In the genomic region with DNA sequence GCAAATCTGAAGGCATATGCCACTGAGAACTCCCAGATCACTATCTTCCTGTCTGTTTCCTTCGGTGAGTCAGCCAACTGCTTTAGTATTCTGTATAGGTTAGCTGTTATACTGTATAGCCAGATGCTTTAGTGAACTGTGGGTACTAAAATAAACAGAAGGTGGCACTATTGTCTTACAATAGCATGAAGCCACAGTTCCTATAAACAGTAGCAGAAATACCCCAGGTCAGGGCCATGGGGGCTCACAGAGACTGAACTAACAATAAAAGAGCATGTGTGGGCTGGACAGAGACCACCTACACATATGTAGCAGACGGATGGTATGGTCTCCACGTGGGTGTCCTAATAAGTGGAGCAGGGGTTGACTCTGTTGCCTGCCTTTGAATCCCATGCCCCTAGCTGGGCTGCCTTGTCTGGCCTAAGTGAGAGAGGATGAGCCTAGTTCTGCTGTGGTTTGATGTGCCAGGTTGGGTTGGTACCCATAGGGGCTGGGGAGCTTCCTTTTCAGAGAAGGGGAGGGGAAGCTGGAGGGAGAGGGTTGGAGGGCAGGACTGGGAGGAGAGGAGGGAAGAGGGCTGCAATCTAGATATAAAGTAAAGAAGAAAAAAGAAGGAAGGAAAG, we compare ENCODE assay signal across 8 mouse cellular contexts.
DNase-seq lines count a peak whose midpoint lies in the region; ATAC-seq lines count a peak whose summit lies in the region.

No protein-coding gene starts in this region.

- 11% methylated on average over 3 of the region's 3 CpGs for WGBS in lung, embryonic 16.5 days
- 18% methylated on average over 3 of the region's 3 CpGs for WGBS in midbrain, embryonic 12.5 days

- H3K9me3 ChIP-seq in lung, embryonic 16.5 days (ENCODE audit: control insufficient read depth, low read length): no peaks in the 10 kb centered on the region
- no peaks in the 10 kb centered on the region for H3K9me3 ChIP-seq in midbrain, embryonic 12.5 days

- no peak for DNase-seq in lung, postnatal 10 days
- peak; percentile 8 to 13 for DNase-seq in cerebellum, adult 18-20 months
- peak; percentile 76 for DNase-seq in forelimb bud, embryonic 11.5 days (ENCODE audit: low read depth, low spot score)
- peak; percentile 3 to 21 for DNase-seq in kidney, postnatal 36 days
- DNase-seq in B cell, adult 2 months: no peak

- H3K4me1 ChIP-seq in lung, embryonic 16.5 days (replicated peaks; ENCODE audit: control insufficient read depth, insufficient read depth, low read length): no peaks in the 10 kb centered on the region
- no peaks in the 10 kb centered on the region for H3K4me1 ChIP-seq in midbrain, embryonic 12.5 days

- peak; percentile 59; the same call in 1 of the 2 replicates for ATAC-seq in lung, embryonic 16.5 days (ENCODE audit: low read depth)
- ATAC-seq in midbrain, embryonic 12.5 days (ENCODE audit: low FRiP score, low read depth): peak; percentile 85
- no peak for ATAC-seq in erythroid progenitor cell, adult 5-6 weeks (replicated peaks; ENCODE audit: low FRiP score, poor library complexity, severe bottlenecking)

- no peak overlapping the region for H3K4me3 ChIP-seq in lung, embryonic 16.5 days (ENCODE audit: low read length)
- no peak overlapping the region for H3K4me3 ChIP-seq in midbrain, embryonic 12.5 days

- H3K9ac ChIP-seq in lung, embryonic 16.5 days (ENCODE audit: low read length): no peak overlapping the region
- H3K9ac ChIP-seq in midbrain, embryonic 12.5 days (replicated peaks): no peak overlapping the region

- no peaks in the 10 kb centered on the region for H3K27me3 ChIP-seq in lung, embryonic 16.5 days (ENCODE audit: control insufficient read depth, insufficient read depth, low read depth, low read length)
- no peaks in the 10 kb centered on the region for H3K27me3 ChIP-seq in midbrain, embryonic 12.5 days

- no peaks in the 10 kb centered on the region for H3K36me3 ChIP-seq in lung, embryonic 16.5 days (ENCODE audit: control insufficient read depth, insufficient read depth, low read length)
- H3K36me3 ChIP-seq in midbrain, embryonic 12.5 days: no peaks in the 10 kb centered on the region

- H3K27ac ChIP-seq in lung, embryonic 16.5 days (ENCODE audit: low read length): no peak overlapping the region
- H3K27ac ChIP-seq in midbrain, embryonic 12.5 days (replicated peaks): no peak overlapping the region

- H3K4me2 ChIP-seq in lung, embryonic 16.5 days (ENCODE audit: low read depth, low read length): no peak overlapping the region
- no peak overlapping the region for H3K4me2 ChIP-seq in midbrain, embryonic 12.5 days (replicated peaks)

Comparison
In these comparisons a context has a peak if more than half of its experiments do, and no peak if none do; other contexts are left out.
1. DNase-seq: peak in cerebellum, adult 18-20 months (2 of 2), forelimb bud, embryonic 11.5 days (single experiment) and kidney, postnatal 36 days (2 of 2); none in lung, postnatal 10 days (single experiment) and B cell, adult 2 months (0 of 2).